Mouse (Mus musculus) forelimb bud, embryonic 11.5 days (tissue): ENCODE measurements at regions not wholly inside any gene's neighbourhood (a gene's known extent, or its start where the extent isn't known, plus 50 kb on each side); places are given as distances from the start of the nearest gene placed in this dataset.

ENCODE experiments used
- DNase-seq: peaks from one replicate; pipeline ENCODE4 v3.0.0-alpha.2; 2012; ENCODE audit warnings: low read depth, low spot score

DNA sequence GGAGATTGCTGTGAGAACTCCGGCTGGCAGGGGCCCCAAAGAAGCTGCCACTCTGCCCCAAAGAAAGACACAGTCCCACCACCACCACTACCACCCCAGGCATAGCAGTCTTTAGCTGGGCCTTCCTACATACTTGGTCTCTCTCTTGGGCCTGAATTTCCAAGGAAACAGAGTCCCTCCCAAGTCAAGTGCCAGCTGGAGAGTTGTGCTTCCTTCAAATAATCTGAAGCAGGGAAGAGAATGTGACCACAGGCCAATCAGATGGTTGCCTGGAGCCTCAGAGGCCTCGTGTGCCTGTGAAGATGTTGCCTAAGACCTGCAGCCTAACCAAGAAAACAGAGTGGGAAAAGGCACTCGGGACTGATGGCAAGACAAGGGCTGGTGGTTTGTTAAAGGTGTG lies 117.5 kb upstream of the Ctnnb1 start:
- DNase-seq = no peak

GRCm38 (mm10) chr9:120812667-120813210 lies 116.3 kb upstream of the Ctnnb1 start:
- no peak for DNase-seq

DNA sequence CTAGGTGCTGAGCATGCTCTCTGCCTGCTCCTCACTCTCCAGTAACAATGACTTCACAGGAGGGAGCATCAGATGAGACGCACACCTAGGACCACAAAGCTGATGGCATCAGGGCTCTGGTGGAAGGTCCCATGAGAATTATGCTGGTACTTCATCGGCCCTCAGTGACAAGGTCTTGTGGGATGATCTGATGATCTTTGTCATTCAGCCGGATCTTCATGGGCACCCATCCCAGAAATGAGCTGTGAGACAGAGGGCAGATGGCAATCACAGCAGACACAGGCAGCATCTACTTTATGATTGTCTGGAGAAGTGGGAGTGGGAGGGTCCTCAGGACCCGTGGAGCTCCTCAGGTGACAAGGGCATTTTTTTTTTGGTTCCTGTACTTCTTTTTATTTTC lies 114.7 kb upstream of the Ctnnb1 start:
- no peak for DNase-seq

GRCm38 (mm10) chr9:120818726-120819317 lies 110.2 kb upstream of the Ctnnb1 start:
- no peak for DNase-seq

DNA sequence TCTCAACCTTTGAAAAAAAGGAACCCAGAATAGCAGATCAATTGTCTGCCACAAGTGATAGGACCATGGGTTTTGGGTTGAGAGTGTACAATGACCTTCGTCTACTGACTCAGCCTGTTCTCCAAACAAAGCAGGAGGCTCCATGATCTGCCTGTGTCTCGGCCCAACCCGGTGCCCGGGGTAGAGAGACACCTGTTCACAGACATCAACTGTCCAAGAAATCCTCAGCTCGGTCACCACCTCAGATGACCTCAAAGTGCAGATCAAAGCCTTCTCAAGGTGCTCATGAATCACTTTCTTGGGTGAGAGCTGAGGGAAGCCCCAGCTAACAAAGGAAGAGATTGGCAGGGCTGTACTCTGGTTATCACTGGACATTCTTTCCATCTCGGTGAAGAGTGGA lies 108.1 kb upstream of the Ctnnb1 start:
- DNase-seq = no peak

DNA sequence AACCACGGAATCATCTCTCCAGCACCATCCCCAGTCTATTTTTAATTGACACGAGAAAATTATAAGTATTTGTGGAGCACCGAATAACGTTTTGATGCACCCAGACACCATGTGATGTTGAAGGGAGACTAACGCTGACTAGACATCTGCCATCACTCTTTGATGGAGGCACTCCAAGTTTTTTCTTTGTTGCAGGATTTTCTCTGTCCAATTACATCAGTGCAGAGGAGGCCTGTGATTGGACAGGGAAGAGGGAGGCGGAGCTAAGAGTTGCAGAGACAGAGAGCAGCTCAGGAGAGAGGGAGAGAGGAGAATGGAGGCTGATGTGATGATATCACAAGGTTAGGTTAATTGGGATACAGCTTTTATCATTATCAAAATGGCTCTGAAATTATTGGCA lies 105.6 kb upstream of the Ctnnb1 start:
- DNase-seq = no peak

DNA sequence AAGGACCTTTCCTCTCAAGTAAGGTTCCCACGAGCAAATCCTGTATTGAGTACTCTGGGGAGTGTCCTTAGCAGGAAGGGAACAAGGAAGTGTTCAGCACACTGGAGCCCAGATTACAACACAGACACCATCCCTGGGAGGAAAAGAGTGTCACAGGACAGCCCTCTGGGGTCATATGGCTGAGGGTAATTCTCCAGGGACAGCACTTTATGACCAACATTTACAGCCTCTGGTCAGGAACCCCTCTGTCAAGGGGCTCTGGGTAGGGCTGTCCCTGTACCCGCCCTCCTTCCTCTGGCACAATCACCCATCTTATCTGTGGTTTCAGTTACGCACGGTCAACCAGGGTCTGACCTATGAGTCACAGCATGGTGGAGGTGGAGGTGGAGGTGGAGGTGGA lies 102.8 kb upstream of the Ctnnb1 start:
- DNase-seq = no peak

GRCm38 (mm10) chr9:120830526-120830925 lies 98.5 kb upstream of the Ctnnb1 start:
- no peak for DNase-seq

DNA sequence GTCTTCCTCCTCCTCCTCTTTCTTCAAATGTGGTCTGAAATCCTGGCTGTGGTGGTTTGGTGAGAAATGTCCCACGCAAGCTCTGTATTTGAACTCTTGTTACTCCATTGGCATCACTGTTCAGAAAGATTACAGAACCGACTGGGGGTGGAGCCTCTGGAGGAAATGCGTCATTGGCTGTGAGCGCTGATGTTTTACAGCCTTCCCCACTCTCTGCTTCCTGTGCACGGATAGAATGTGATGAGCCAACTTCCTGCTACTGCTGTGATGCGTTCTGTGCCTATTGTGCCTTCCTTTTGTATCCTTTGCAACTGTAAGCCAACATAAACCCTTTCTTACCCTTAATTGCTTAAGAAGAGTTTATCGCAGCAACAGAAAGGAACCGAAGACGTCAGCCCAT lies 94.8 kb upstream of the Ctnnb1 start:
- no peak for DNase-seq

- DNase-seq = no peak
These were observed 93.4 kb upstream of the Ctnnb1 start for GRCm38 (mm10) chr9:120835621-120836020.

DNA sequence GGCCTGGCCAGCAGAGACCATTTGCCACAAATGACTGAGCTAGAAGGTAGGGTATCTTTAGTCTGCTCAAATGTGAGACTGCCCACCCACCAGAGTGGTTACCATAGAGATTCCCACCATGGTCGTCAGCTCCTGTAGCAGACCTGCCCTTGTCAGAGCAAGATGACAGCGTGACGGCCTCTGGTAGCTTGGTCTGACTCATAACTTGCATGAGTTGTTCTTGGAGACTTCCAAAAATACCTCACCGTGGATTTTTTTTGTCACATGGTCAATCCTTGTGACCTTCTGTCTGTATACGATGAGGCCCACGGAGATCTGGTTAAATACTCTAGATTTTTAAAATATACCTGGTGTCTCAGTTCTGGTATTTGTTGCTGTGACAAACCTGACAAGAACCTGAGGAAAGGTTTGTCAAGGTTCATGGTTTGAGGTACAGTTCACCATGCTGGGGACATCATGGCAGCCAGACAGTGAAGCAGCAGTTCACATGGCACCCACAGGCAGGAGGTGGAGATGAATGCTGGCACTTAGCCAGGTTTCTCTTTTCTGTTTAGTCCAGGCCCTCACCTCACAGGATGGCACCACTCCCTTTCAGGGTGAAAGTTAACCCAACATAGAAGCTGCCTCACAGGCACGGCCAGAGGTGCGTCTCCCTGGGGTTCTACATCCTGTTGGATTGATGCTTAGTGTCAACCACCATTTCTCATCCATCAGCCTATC lies 91.4 kb upstream of the Ctnnb1 start:
- no peak for DNase-seq

DNA sequence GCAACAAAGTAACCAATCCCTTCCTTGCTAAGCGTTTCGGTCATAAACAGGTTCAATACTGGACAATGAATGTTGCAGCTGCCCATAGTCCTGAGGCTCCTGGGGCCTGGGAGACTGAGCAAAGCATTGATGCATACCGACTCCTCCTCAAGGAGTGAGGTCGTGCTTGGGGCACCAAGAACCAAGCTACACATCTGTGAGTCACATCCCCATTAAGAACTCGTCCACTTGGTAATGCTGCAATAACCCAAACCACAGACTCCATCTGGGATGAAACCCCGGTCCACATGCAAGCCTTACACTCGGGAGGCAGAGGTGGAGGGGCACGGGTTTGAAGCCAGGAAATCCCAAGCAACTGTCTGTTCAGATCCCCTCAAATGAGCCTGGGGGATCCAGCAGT lies 85.3 kb upstream of the Ctnnb1 start:
- DNase-seq = no peak

DNA sequence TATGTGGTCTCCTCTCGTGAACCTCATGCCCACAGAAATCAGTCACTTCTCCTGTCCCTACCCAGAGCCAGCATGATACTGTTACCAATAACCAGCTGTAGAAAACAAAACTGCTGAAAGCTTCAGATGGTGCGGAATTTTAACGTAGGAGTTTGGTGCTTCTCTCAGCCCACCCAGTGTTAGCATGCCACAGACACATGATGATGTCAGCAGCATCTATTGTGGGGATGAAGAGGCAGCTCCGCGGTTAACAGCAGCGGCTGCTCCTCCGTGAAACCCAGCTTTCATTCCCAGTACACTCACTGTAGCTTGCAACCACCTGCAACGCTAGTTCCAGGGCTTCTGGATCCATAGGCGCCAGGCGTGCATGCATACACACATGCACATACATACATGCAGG lies 83.5 kb upstream of the Ctnnb1 start:
- no peak for DNase-seq

- DNase-seq = no peak
These were observed 81.4 kb upstream of the Ctnnb1 start for GRCm38 (mm10) chr9:120847649-120848048.

- DNase-seq = no peak
These were observed 80.1 kb upstream of the Ctnnb1 start for GRCm38 (mm10) chr9:120848962-120849361.

DNA sequence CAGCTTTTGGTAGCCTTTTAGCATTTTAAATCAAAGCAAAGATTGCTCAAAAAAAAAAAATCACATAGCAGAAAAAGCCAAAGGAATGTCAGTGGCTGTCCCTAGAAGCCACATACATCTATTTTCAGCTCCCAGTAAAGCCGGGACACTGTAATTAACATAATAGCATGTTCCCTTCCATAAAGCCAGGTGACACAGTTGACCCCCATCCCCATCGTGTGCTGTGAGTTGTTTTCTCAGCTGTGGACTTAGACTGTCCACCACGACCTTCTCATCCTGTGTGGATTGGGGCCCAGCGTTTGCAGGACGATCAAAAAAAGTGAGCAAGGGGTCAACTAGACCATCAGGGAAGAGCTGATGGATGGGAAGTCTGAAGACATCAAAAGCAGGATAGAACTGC lies 78.9 kb upstream of the Ctnnb1 start:
- no peak for DNase-seq

DNA sequence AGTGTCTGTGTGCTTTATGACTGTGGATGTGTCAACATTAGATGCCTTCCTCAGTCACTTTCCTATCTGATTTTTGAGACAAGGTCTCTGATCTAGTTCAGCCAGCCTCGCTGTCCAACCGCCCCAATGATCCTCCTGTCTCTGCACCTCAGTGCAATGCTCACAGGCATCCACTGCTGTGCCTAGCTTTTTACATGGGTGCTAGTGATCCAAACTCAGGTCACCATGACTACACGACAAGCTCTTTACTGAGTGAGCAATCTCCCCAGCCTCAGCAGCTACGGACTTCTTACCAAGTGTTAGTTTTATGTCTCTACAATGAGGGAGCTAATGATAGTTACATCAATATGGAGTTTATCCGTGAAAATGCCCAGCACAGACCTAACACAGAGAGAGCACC lies 77.1 kb upstream of the Ctnnb1 start:
- DNase-seq = no peak

- DNase-seq = no peak
These were observed 76.4 kb upstream of the Ctnnb1 start for GRCm38 (mm10) chr9:120852572-120852971.

GRCm38 (mm10) chr9:120853032-120853597 lies 75.9 kb upstream of the Ctnnb1 start:
- DNase-seq = no peak

- DNase-seq = no peak
These were observed 74.7 kb upstream of the Ctnnb1 start for GRCm38 (mm10) chr9:120854351-120854750.

- no peak for DNase-seq
These were observed 73.5 kb upstream of the Ctnnb1 start for GRCm38 (mm10) chr9:120855293-120856050.

DNA sequence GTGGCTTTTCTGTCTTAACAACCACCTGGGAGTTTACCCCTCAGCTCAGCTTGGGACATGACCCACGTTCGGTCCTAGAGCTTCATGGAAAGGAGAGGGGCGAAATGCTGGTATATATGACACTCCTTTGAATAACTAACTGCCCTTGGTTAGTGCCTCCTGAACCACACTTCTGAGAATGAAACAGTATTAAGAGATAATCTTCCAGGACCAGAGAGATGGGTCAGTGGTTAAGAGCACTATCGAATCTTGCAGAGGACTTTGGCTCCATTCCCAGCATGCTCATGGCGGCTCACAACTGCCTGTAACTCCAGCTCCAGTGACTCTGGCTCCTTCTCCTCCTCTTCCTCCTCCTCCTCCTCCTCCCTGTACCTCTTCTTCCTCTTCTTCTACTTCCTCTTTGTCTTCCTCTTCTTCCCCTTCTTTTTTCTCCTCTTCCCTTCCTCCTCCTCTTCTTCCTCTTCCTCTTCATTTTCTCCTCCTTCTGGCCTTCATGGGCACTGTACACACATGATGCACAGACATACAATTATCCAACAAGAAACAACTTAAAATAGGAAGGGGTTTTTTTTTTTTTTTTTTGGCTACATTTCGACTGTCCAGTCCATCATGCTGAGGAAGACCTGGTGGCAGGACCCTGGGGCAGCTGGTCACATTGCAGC lies 71.0 kb upstream of the Ctnnb1 start:
- DNase-seq = no peak
